Mouse (Mus musculus) liver (tissue): ENCODE measurements at regions not wholly inside any gene's neighbourhood (a gene's known extent, or its start where the extent isn't known, plus 50 kb on each side); places are given as distances from the start of the nearest gene placed in this dataset.

Experiments
- DNase-seq: peaks from one replicate; pipeline ENCODE4 v3.0.0-alpha.2; 2020; ENCODE audit warnings: mixed read lengths

- no peak for DNase-seq
Measured at GRCm38 (mm10) chr16:8117543-8118167, 307.3 kb downstream of the Tmem114 start.

GRCm38 (mm10) chr16:8111329-8112116 is 313.4 kb downstream of the Tmem114 start:
- no peak for DNase-seq

- DNase-seq = peak; percentile 7
Measured at GRCm38 (mm10) chr16:8108141-8109122, 316.5 kb downstream of the Tmem114 start.

GRCm38 (mm10) chr16:8079024-8079423 is 345.9 kb downstream of the Tmem114 start:
- no peak for DNase-seq

- DNase-seq = no peak
Measured at GRCm38 (mm10) chr16:8078461-8078860, 346.5 kb downstream of the Tmem114 start.

GRCm38 (mm10) chr16:8074729-8075128 is 350.2 kb downstream of the Tmem114 start:
- DNase-seq = no peak

- no peak for DNase-seq
Measured at GRCm38 (mm10) chr16:8053936-8054335, 371.0 kb downstream of the Tmem114 start.

GRCm38 (mm10) chr16:8008966-8009365 is 416.0 kb downstream of the Tmem114 start:
- DNase-seq = no peak

GRCm38 (mm10) chr16:8006631-8007030 is 418.3 kb downstream of the Tmem114 start:
- no peak for DNase-seq

GRCm38 (mm10) chr16:8002339-8003089 is 422.4 kb downstream of the Tmem114 start:
- DNase-seq = no peak

GRCm38 (mm10) chr16:7982816-7983215 is 442.1 kb downstream of the Tmem114 start:
- no peak for DNase-seq

- no peak for DNase-seq
Measured at GRCm38 (mm10) chr16:7978466-7978865, 446.5 kb downstream of the Tmem114 start.

- DNase-seq = no peak
Measured at GRCm38 (mm10) chr16:7951616-7952015, 473.3 kb downstream of the Tmem114 start.

GRCm38 (mm10) chr16:7942333-7942732 is 482.6 kb downstream of the Tmem114 start:
- no peak for DNase-seq

GRCm38 (mm10) chr16:7937167-7937566 is 487.8 kb downstream of the Tmem114 start:
- no peak for DNase-seq

- no peak for DNase-seq
Measured at GRCm38 (mm10) chr16:7932322-7932721, 492.6 kb downstream of the Tmem114 start.

GRCm38 (mm10) chr16:7931676-7932075 is 493.3 kb downstream of the Tmem114 start:
- no peak for DNase-seq

- no peak for DNase-seq
Measured at GRCm38 (mm10) chr16:7929112-7929511, 495.8 kb downstream of the Tmem114 start.

GRCm38 (mm10) chr16:7928391-7928935 is 496.5 kb downstream of the Tmem114 start:
- DNase-seq = no peak

- DNase-seq = peak; percentile 8
Measured at GRCm38 (mm10) chr16:7927756-7928155, 497.2 kb downstream of the Tmem114 start.

GRCm38 (mm10) chr16:7895786-7896185 is 529.1 kb downstream of the Tmem114 start:
- no peak for DNase-seq

- no peak for DNase-seq
Measured at GRCm38 (mm10) chr16:7892799-7893198, 532.1 kb downstream of the Tmem114 start.
